Mouse (Mus musculus) liver, embryonic 14.5 days (tissue): ENCODE results near the gene Emc4.

Source experiments
- CTCF ChIP-seq: IDR thresholded peaks from 2 replicates; pipeline ENCODE4 v1.5.1; 2016; ENCODE audit warnings: antibody characterized with exemption, low read depth, control low read depth
- EP300 ChIP-seq: IDR thresholded peaks from 2 replicates; pipeline ENCODE4 v1.6.1; 2016; ENCODE audit warnings: antibody characterized with exemption, low read depth

- TF ChIP-seq CTCF (no peak), EP300 (peak; percentile 35; the same call in 1 of the 2 replicates)
Observed at GRCm38 (mm10) chr2:112332051-112332898, 35.6 kb downstream of the Emc4 start.
